Mouse (Mus musculus) liver, postnatal 0 days (tissue): ENCODE results near the gene Prickle2.

ENCODE experiments used
- CTCF ChIP-seq: sonication (generic); IDR thresholded peaks from 2 replicates; pipeline ENCODE4 v1.5.1; 2016; ENCODE audit warnings: antibody characterized with exemption, low read depth
- EP300 ChIP-seq: IDR thresholded peaks from 2 replicates; pipeline ENCODE4 v1.6.1; 2016; ENCODE audit warnings: antibody characterized with exemption, low read depth, mild to moderate bottlenecking

- TF ChIP-seq CTCF (no peak), EP300 (no peak)
Observed at GRCm38 (mm10) chr6:92727351-92727986, 21.5 kb upstream of the Prickle2 start.
